18 mouse cellular contexts compared by ENCODE assay signal in genomic region chr11:108041669-108042068, GRCm38 (mm10).
DNase-seq lines count a peak whose midpoint lies in the region; ATAC-seq and TF ChIP-seq lines count a peak whose summit lies in the region.
"Had no signal": no experiment of that assay in that cellular context is flagged by ENCODE, and none has a peak within 500 bp of the region (broad histone marks: within the 10 kb centered on the region; RNA-seq: fewer than 3 reads in every experiment).

No protein-coding gene starts in this region.

- H3K27ac ChIP-seq in embryonic facial prominence, embryonic 12.5 days: no peak overlapping the region
- no peak overlapping the region for H3K27ac ChIP-seq in embryonic facial prominence, embryonic 10.5 days (replicated peaks)
- H3K27ac ChIP-seq in olfactory bulb, adult 2 months (ENCODE audit: insufficient read depth, low read depth, low read length): peak overlapping the region; percentile 75
- H3K27ac ChIP-seq: forebrain, embryonic 10.5 days; forebrain, embryonic 12.5 days had no signal

- H3K4me1 ChIP-seq in embryonic facial prominence, embryonic 12.5 days: peaks cover 12% of the 10 kb centered on the region; the same call in 1 of the 2 replicates
- H3K4me1 ChIP-seq in embryonic facial prominence, embryonic 10.5 days: peaks cover 27% of the 10 kb centered on the region
- peaks cover 26% of the 10 kb centered on the region for H3K4me1 ChIP-seq in olfactory bulb, adult 2 months (ENCODE audit: control insufficient read depth, insufficient read depth, low read length)

- H3K4me2 ChIP-seq in embryonic facial prominence, embryonic 12.5 days (replicated peaks): no peak overlapping the region
- H3K4me2 ChIP-seq: forebrain, embryonic 12.5 days had no signal

- no peak for DNase-seq in embryonic facial prominence, embryonic 10.5 days (ENCODE audit: low spot score)
- no peak for DNase-seq in T-cell, adult 2 months (ENCODE audit: low spot score)
- no peak for DNase-seq in kidney, postnatal 14 days
- DNase-seq: adrenal gland, adult 8-10 months; adrenal gland, postnatal 14 days; adrenal gland, postnatal 36 days; cerebellum, adult 11-12 months; cerebellum, adult 2 months; cerebellum, adult 9-10 months; cerebellum, postnatal 25 days had no signal

- no peak overlapping the region for H3K4me3 ChIP-seq in embryonic facial prominence, embryonic 12.5 days
- no peak overlapping the region for H3K4me3 ChIP-seq in embryonic facial prominence, embryonic 10.5 days
- H3K4me3 ChIP-seq in olfactory bulb, adult 2 months (ENCODE audit: insufficient read depth, low read depth, low read length): no peak overlapping the region
- H3K4me3 ChIP-seq: forebrain, embryonic 10.5 days; forebrain, embryonic 12.5 days had no signal

- H3K9me3 ChIP-seq in embryonic facial prominence, embryonic 12.5 days: no peaks in the 10 kb centered on the region
- H3K9me3 ChIP-seq in embryonic facial prominence, embryonic 10.5 days: no peaks in the 10 kb centered on the region
- H3K9me3 ChIP-seq: forebrain, embryonic 10.5 days; forebrain, embryonic 12.5 days had no signal

- H3K27me3 ChIP-seq in embryonic facial prominence, embryonic 12.5 days: no peaks in the 10 kb centered on the region
- no peaks in the 10 kb centered on the region; the same call in 1 of the 2 replicates for H3K27me3 ChIP-seq in embryonic facial prominence, embryonic 10.5 days (replicated peaks; ENCODE audit: low read depth, poor library complexity, severe bottlenecking)

- no peak for TF ChIP-seq CTCF in olfactory bulb, adult 2 months (IDR thresholded peaks at IDR 0.05; ENCODE audit: insufficient read depth, low read depth, low read length)

- no peak overlapping the region for H3K9ac ChIP-seq in embryonic facial prominence, embryonic 12.5 days
- H3K9ac ChIP-seq: forebrain, embryonic 12.5 days had no signal

- TF ChIP-seq POLR2A in olfactory bulb, adult 2 months (IDR thresholded peaks at IDR 0.05; ENCODE audit: insufficient read depth, low read depth, low read length): no peak

- 61% methylated on average over 7 of the region's 7 CpGs for WGBS in embryonic facial prominence, embryonic 12.5 days
- WGBS in embryonic facial prominence, embryonic 10.5 days: 55% methylated on average over 7 of the region's 7 CpGs
- 86% methylated on average over 7 of the region's 7 CpGs for WGBS in olfactory bulb, adult 2 months

- ATAC-seq in embryonic facial prominence, embryonic 12.5 days (ENCODE audit: insufficient number of reproducible peaks, insufficient read depth, low FRiP score, low TSS enrichment): 0 out of 2 replicates have a peak, but pooled peaks have one; percentile 35
- peak; percentile 53 for ATAC-seq in granulocyte monocyte progenitor cell, adult 5-6 weeks (replicated peaks; ENCODE audit: poor library complexity, severe bottlenecking)
- ATAC-seq: activated CD4-positive, CD25-positive, alpha-beta regulatory T cell, adult 4 months; forebrain, embryonic 14.5 days; forebrain, embryonic 16.5 days had no signal

- no peaks in the 10 kb centered on the region for H3K36me3 ChIP-seq in embryonic facial prominence, embryonic 12.5 days
- H3K36me3 ChIP-seq in embryonic facial prominence, embryonic 10.5 days (replicated peaks): no peaks in the 10 kb centered on the region
- H3K36me3 ChIP-seq: forebrain, embryonic 10.5 days; forebrain, embryonic 12.5 days had no signal
